Mouse (Mus musculus) skeletal muscle tissue, postnatal 0 days (tissue): ENCODE data around the gene Slc16a7. TPM values are rescaled to one million over a fixed set of nuclear protein-coding genes. Genes with fewer than 3 reads are reported as not detected.

Experiments used
- polyA plus RNA-seq: library from polyadenylated mRNA; unstranded; fragments of >200 nt; fragmentation: Nextera tagmentation; extraction: Ambion mirVana; gene quantifications from 2 replicates; pipeline ENCODE4 v1.2.1, GENCODE M21; 2015

Gene Slc16a7
- polyA plus RNA-seq: 1.7 and 2.8 TPM in 2 replicates

DNA sequence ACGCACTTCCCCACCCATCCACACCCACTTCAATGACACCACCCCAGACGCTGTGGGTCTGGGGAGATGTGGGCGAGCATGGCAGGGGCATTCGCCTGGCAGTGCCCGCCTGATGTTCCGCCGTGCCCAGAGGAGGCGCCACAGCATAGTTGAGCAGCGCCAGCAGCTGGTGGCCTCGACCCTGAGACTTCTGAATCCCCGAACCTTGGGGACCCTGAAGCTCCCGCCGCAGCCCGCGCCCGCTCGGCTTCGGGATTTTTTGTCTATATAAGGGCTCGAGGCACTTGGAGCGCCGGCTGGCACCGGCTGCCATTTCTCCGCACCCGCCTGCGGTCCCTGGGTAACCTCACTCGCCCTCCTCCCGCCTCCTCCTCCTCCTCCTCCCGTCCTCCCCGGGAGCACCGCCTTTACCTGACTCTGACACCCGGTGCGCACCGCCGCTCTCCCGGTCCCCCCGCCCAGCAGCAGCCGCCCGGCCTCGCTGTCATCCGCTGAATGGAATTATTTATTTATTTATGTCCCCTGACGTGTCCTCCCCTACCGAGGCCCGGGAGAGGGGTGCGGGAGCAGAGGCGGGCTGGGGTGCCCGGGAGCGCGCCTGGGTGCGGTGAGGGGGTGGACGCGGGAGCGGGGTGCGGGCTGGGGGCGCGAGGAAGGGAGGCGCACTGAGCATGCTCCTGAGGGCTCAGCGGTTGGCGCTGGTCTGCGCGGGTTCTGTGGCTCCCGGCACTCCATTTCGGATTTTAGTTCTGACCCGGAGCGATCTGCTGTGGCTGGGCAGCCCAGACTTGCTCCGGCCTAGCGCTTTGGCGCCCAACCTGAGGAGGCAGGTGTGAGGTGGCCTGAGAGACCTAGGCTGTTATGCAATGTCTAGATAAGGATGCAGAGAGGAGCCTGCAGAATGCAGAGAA is at the start of gene Slc16a7:
TSS of gene Slc16a7 (minus strand) at position 590 of the 911 bp plus-strand sequence.

